8 mouse cellular contexts compared by ENCODE assay signal in the genomic region with DNA sequence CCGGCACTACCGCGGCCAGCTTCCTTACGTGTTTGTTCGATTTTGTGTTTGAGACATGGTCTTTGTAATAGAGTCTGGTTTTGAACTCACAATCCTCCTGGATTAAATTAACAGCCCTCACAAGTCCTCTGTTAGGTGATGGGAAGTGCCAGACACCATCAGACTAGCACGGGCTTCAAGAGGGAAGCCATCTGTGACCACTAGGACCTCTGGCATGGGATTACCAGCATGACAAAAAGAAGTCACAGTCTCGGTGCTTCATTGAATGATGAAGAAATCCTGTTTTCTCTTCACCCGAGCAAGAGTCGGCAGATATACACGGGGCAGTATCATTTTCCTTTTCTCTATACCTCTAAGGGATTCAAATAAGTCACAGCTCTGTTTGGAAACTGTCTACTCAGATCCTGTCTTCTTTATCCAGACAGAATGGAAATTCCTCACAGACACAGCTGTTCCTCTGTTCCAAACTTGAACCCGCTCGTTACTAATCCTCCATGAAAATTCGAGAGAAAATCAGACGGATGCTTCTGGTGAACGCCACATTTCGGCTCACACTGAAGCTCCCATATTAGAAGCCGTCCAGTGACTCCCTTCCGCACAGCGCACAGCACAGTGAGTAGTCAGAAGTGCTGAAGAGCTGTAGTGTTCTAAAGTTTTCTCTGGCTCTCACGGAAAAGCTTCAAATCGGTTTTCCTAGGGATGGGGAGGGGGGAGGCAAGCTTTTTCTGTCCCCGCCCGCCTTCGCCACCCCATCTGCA. TPM values are rescaled to one million over a fixed set of nuclear protein-coding genes. Genes with fewer than 3 reads are reported as not detected.
DNase-seq lines count a peak whose midpoint lies in the region; ATAC-seq and TF ChIP-seq lines count a peak whose summit lies in the region.

No protein-coding gene starts in this region.

- peak; percentile 25 for DNase-seq in kidney, postnatal 10 days
- DNase-seq in kidney, postnatal 14 days: no peak
- peak; percentile 52 for DNase-seq in intestine, embryonic 14.5 days (ENCODE audit: low spot score)
- DNase-seq in urinary bladder, postnatal 14 days (ENCODE audit: low spot score): no peak
- no peak for DNase-seq in lung, adult 2 months

- peak overlapping the region; percentile 22 for H3K4me3 ChIP-seq in embryonic facial prominence, embryonic 15.5 days (replicated peaks)
- peak overlapping the region; percentile 8; the same call in 1 of the 2 replicates for H3K4me3 ChIP-seq in intestine, embryonic 14.5 days (ENCODE audit: low read depth, low read length)
- H3K4me3 ChIP-seq in neural tube, embryonic 15.5 days (replicated peaks): peak overlapping the region; percentile 2; the same call in 1 of the 2 replicates
- H3K4me3 ChIP-seq in lung, adult 2 months (replicated peaks; ENCODE audit: extremely low read depth, low read depth, low read length): no peak overlapping the region
- no peak overlapping the region for H3K4me3 ChIP-seq in kidney, embryonic 14.5 days (ENCODE audit: low read length)

- TF ChIP-seq POLR2A in lung, adult 2 months (IDR thresholded peaks at IDR 0.05; ENCODE audit: borderline replicate concordance, extremely low read depth, low read depth, low read length): no peak

- peaks cover 10% of the 10 kb centered on the region; the same call in 1 of the 2 replicates for H3K4me1 ChIP-seq in embryonic facial prominence, embryonic 15.5 days
- peaks cover 4% of the 10 kb centered on the region for H3K4me1 ChIP-seq in intestine, embryonic 14.5 days (replicated peaks; ENCODE audit: control insufficient read depth, insufficient read depth, low read length)
- H3K4me1 ChIP-seq in neural tube, embryonic 15.5 days: peaks cover 6% of the 10 kb centered on the region
- no peaks in the 10 kb centered on the region for H3K4me1 ChIP-seq in lung, adult 2 months (ENCODE audit: control insufficient read depth, insufficient read depth, low read length)
- no peaks in the 10 kb centered on the region for H3K4me1 ChIP-seq in kidney, embryonic 14.5 days (ENCODE audit: control insufficient read depth, insufficient read depth, low read length)

- WGBS in embryonic facial prominence, embryonic 15.5 days: 23% methylated on average over 24 of the region's 24 CpGs
- 50% methylated on average over 24 of the region's 24 CpGs for WGBS in intestine, embryonic 14.5 days
- 40% methylated on average over 24 of the region's 24 CpGs for WGBS in neural tube, embryonic 15.5 days
- WGBS in lung, adult 2 months: 64% methylated on average over 24 of the region's 24 CpGs
- 63% methylated on average over 24 of the region's 24 CpGs for WGBS in kidney, embryonic 14.5 days

- peak overlapping the region; percentile 36 for H3K4me2 ChIP-seq in embryonic facial prominence, embryonic 15.5 days (replicated peaks)
- peak overlapping the region; percentile 30 for H3K4me2 ChIP-seq in intestine, embryonic 14.5 days (ENCODE audit: low read length)
- peak overlapping the region; percentile 41 for H3K4me2 ChIP-seq in neural tube, embryonic 15.5 days
- H3K4me2 ChIP-seq in kidney, embryonic 14.5 days (replicated peaks; ENCODE audit: low read depth, low read length): no peak overlapping the region

- H3K36me3 ChIP-seq in embryonic facial prominence, embryonic 15.5 days: no peaks in the 10 kb centered on the region
- H3K36me3 ChIP-seq in intestine, embryonic 14.5 days (ENCODE audit: control insufficient read depth, insufficient read depth, low read length): no peaks in the 10 kb centered on the region
- no peaks in the 10 kb centered on the region for H3K36me3 ChIP-seq in neural tube, embryonic 15.5 days
- no peaks in the 10 kb centered on the region for H3K36me3 ChIP-seq in kidney, embryonic 14.5 days (ENCODE audit: control insufficient read depth, insufficient read depth, low read length)

- H3K27me3 ChIP-seq in embryonic facial prominence, embryonic 15.5 days: no peaks in the 10 kb centered on the region
- no peaks in the 10 kb centered on the region for H3K27me3 ChIP-seq in intestine, embryonic 14.5 days (replicated peaks; ENCODE audit: control insufficient read depth, insufficient read depth, low read length)
- H3K27me3 ChIP-seq in neural tube, embryonic 15.5 days (replicated peaks): no peaks in the 10 kb centered on the region
- H3K27me3 ChIP-seq in kidney, embryonic 14.5 days (ENCODE audit: control insufficient read depth, insufficient read depth, low read length): no peaks in the 10 kb centered on the region

- peak overlapping the region; percentile 40 for H3K27ac ChIP-seq in embryonic facial prominence, embryonic 15.5 days (replicated peaks)
- peak overlapping the region; percentile 68 for H3K27ac ChIP-seq in intestine, embryonic 14.5 days (ENCODE audit: low read depth)
- peak overlapping the region; percentile 60 for H3K27ac ChIP-seq in neural tube, embryonic 15.5 days (replicated peaks)
- H3K27ac ChIP-seq in kidney, embryonic 14.5 days (ENCODE audit: low read depth, low read length): no peak overlapping the region

- peak; percentile 61; the same call in 1 of the 2 replicates for ATAC-seq in embryonic facial prominence, embryonic 15.5 days (ENCODE audit: insufficient number of reproducible peaks, low FRiP score, low TSS enrichment, low read depth)
- no peak for ATAC-seq in intestine, embryonic 14.5 days (replicated peaks; ENCODE audit: low FRiP score, low TSS enrichment, low read depth)
- peak; percentile 28; the same call in 1 of the 2 replicates for ATAC-seq in neural tube, embryonic 15.5 days (ENCODE audit: low FRiP score)
- ATAC-seq in kidney, embryonic 14.5 days (ENCODE audit: low FRiP score, low TSS enrichment): no peak

- H3K9ac ChIP-seq in embryonic facial prominence, embryonic 15.5 days: no peak overlapping the region
- 0 out of 2 replicates have a peak overlapping the region, but pooled peaks have one; percentile 0 for H3K9ac ChIP-seq in intestine, embryonic 14.5 days (ENCODE audit: low read length)
- H3K9ac ChIP-seq in neural tube, embryonic 15.5 days (replicated peaks): no peak overlapping the region
- H3K9ac ChIP-seq in kidney, embryonic 14.5 days (ENCODE audit: low read depth, low read length): no peak overlapping the region

- no peaks in the 10 kb centered on the region for H3K9me3 ChIP-seq in embryonic facial prominence, embryonic 15.5 days (replicated peaks)
- no peaks in the 10 kb centered on the region for H3K9me3 ChIP-seq in intestine, embryonic 14.5 days (ENCODE audit: control insufficient read depth, low read length)
- no peaks in the 10 kb centered on the region for H3K9me3 ChIP-seq in neural tube, embryonic 15.5 days (replicated peaks)
- H3K9me3 ChIP-seq in kidney, embryonic 14.5 days (ENCODE audit: control insufficient read depth, low read length): no peaks in the 10 kb centered on the region

- no peak for TF ChIP-seq CTCF in lung, adult 2 months (IDR thresholded peaks at IDR 0.05; ENCODE audit: insufficient read depth, low read length)

RNA-seq across cellular contexts. Expression of gene Cstf2t, which starts 8.5 kb away (rescaled TPM):
- 46.1 and 47.6 TPM in 2 replicates for polyA plus RNA-seq in embryonic facial prominence, embryonic 15.5 days (2015; fragmentation: Nextera tagmentation; extraction: Ambion mirVana)
- 27.7 and 28.3 TPM in 2 replicates for polyA plus RNA-seq in intestine, embryonic 14.5 days (2014; fragmentation: Nextera tagmentation; extraction: Ambion mirVana)
- polyA plus RNA-seq in neural tube, embryonic 15.5 days (2015; fragmentation: Nextera tagmentation; extraction: Ambion mirVana): 65.4 and 72.7 TPM in 2 replicates
- polyA plus RNA-seq in lung, adult 2 months (2012; rRNA removed): 7.6 and 11.1 TPM in 2 replicates
- 28.5 and 39.1 TPM in 2 replicates for polyA plus RNA-seq in kidney, embryonic 14.5 days (2014; fragmentation: Nextera tagmentation; extraction: Ambion mirVana)

Comparison
In these comparisons a context has a peak if more than half of its experiments do, and no peak if none do; other contexts are left out.
1. DNase-seq: peak in kidney, postnatal 10 days (single experiment) and intestine, embryonic 14.5 days (single experiment); none in kidney, postnatal 14 days (single experiment), urinary bladder, postnatal 14 days (single experiment) and lung, adult 2 months (single experiment).
2. ATAC-seq: peak in embryonic facial prominence, embryonic 15.5 days (single experiment) and neural tube, embryonic 15.5 days (single experiment); none in intestine, embryonic 14.5 days (single experiment) and kidney, embryonic 14.5 days (single experiment).
3. H3K4me3 ChIP-seq: peak in embryonic facial prominence, embryonic 15.5 days (single experiment), intestine, embryonic 14.5 days (single experiment) and neural tube, embryonic 15.5 days (single experiment); none in lung, adult 2 months (single experiment) and kidney, embryonic 14.5 days (single experiment).